Comparison of ENCODE assay signal across 9 mouse cellular contexts in genomic region chr7:132576891-132577290, GRCm38 (mm10). TPM values are rescaled to one million over a fixed set of nuclear protein-coding genes. Genes with fewer than 3 reads are reported as not detected.
DNase-seq lines count a peak whose midpoint lies in the region; ATAC-seq and TF ChIP-seq lines count a peak whose summit lies in the region.
"Had no signal": no experiment of that assay in that cellular context is flagged by ENCODE, and none has a peak within 500 bp of the region (broad histone marks: within the 10 kb centered on the region; RNA-seq: fewer than 3 reads in every experiment).

No protein-coding gene starts in this region.

- H3K36me3 ChIP-seq in forebrain, embryonic 11.5 days (ENCODE audit: control insufficient read depth, insufficient read depth, low read length), result no peaks in the 10 kb centered on the region
- H3K36me3 ChIP-seq in forebrain, embryonic 16.5 days (ENCODE audit: control insufficient read depth, insufficient read depth), result no peaks in the 10 kb centered on the region
- H3K36me3 ChIP-seq in lung, postnatal 0 days (ENCODE audit: insufficient read depth, low read length), result no peaks in the 10 kb centered on the region
- H3K36me3 ChIP-seq in limb, embryonic 12.5 days, result no peaks in the 10 kb centered on the region
- no peaks in the 10 kb centered on the region for H3K36me3 ChIP-seq in stomach, embryonic 16.5 days (ENCODE audit: control insufficient read depth, insufficient read depth, low read length)

- H3K4me3 ChIP-seq in forebrain, embryonic 11.5 days (ENCODE audit: low read depth, low read length), result no peak overlapping the region
- H3K4me3 ChIP-seq in forebrain, embryonic 16.5 days (replicated peaks; ENCODE audit: low read length), result no peak overlapping the region
- H3K4me3 ChIP-seq in lung, postnatal 0 days (ENCODE audit: low read depth, low read length), result no peak overlapping the region
- H3K4me3 ChIP-seq in limb, embryonic 12.5 days (replicated peaks), result no peak overlapping the region
- peak overlapping the region; percentile 39 for H3K4me3 ChIP-seq in stomach, embryonic 16.5 days (replicated peaks; ENCODE audit: low read length)

- no peak for DNase-seq in forebrain, embryonic 11.5 days (ENCODE audit: low spot score)
- DNase-seq in lung, postnatal 0 days (ENCODE audit: low spot score), result no peak
- no peak for DNase-seq in lung, postnatal 4 days
- DNase-seq in thymus, postnatal 0 days (ENCODE audit: low spot score), result no peak
- DNase-seq in ovary, postnatal 36 days (ENCODE audit: low spot score), result no peak

- no peak for ATAC-seq in forebrain, embryonic 11.5 days (replicated peaks; ENCODE audit: low FRiP score)
- ATAC-seq in forebrain, embryonic 16.5 days, result no peak
- ATAC-seq in lung, postnatal 0 days, result no peak
- no peak for ATAC-seq in limb, embryonic 12.5 days (ENCODE audit: insufficient number of reproducible peaks, insufficient read depth, low FRiP score, low TSS enrichment, low read depth)
- ATAC-seq in stomach, embryonic 16.5 days (ENCODE audit: insufficient read depth, low FRiP score), result no peak

- peak overlapping the region; percentile 48; the same call in 1 of the 2 replicates for H3K9ac ChIP-seq in forebrain, embryonic 11.5 days (ENCODE audit: low read length)
- no peak overlapping the region for H3K9ac ChIP-seq in forebrain, embryonic 16.5 days (replicated peaks; ENCODE audit: low read depth, low read length)
- no peak overlapping the region for H3K9ac ChIP-seq in lung, postnatal 0 days (replicated peaks; ENCODE audit: low read depth)
- no peak overlapping the region; the same call in 1 of the 2 replicates for H3K9ac ChIP-seq in limb, embryonic 12.5 days (replicated peaks)
- peak overlapping the region; percentile 74 for H3K9ac ChIP-seq in stomach, embryonic 16.5 days (ENCODE audit: low read length)

- 53% methylated on average over 4 of the region's 4 CpGs for WGBS in forebrain, embryonic 11.5 days
- 58% methylated on average over 4 of the region's 4 CpGs for WGBS in forebrain, embryonic 16.5 days
- 43% methylated on average over 4 of the region's 4 CpGs for WGBS in lung, postnatal 0 days
- 62% methylated on average over 4 of the region's 4 CpGs for WGBS in limb, embryonic 12.5 days
- 55% methylated on average over 4 of the region's 4 CpGs for WGBS in stomach, embryonic 16.5 days

- peaks cover 4% of the 10 kb centered on the region; the same call in 1 of the 2 replicates for H3K4me1 ChIP-seq in forebrain, embryonic 11.5 days (replicated peaks; ENCODE audit: control insufficient read depth, insufficient read depth, low read length)
- peaks cover 20% of the 10 kb centered on the region for H3K4me1 ChIP-seq in forebrain, embryonic 16.5 days (replicated peaks; ENCODE audit: control insufficient read depth, insufficient read depth, low read length)
- H3K4me1 ChIP-seq in lung, postnatal 0 days (ENCODE audit: insufficient read depth, low read depth, low read length), result peaks cover 7% of the 10 kb centered on the region; the same call in 1 of the 2 replicates
- peaks cover 22% of the 10 kb centered on the region for H3K4me1 ChIP-seq in limb, embryonic 12.5 days (replicated peaks)
- H3K4me1 ChIP-seq in stomach, embryonic 16.5 days (ENCODE audit: control insufficient read depth, insufficient read depth, low read length), result peaks cover 13% of the 10 kb centered on the region

- H3K27ac ChIP-seq in forebrain, embryonic 11.5 days (ENCODE audit: low read depth, low read length), result no peak overlapping the region
- H3K27ac ChIP-seq in forebrain, embryonic 16.5 days (ENCODE audit: low read length), result no peak overlapping the region
- no peak overlapping the region for H3K27ac ChIP-seq in lung, postnatal 0 days (ENCODE audit: low read length)
- no peak overlapping the region for H3K27ac ChIP-seq in limb, embryonic 12.5 days
- no peak overlapping the region; the same call in 1 of the 2 replicates for H3K27ac ChIP-seq in stomach, embryonic 16.5 days (ENCODE audit: low read length)

- no peak for TF ChIP-seq CTCF in lung, postnatal 0 days (IDR thresholded peaks at IDR 0.05)

- H3K27me3 ChIP-seq in forebrain, embryonic 11.5 days (ENCODE audit: control insufficient read depth, insufficient read depth, low read length), result peaks cover 5% of the 10 kb centered on the region; the same call in 1 of the 2 replicates
- no peaks in the 10 kb centered on the region for H3K27me3 ChIP-seq in forebrain, embryonic 16.5 days (replicated peaks; ENCODE audit: control insufficient read depth, insufficient read depth, low read length)
- H3K27me3 ChIP-seq in lung, postnatal 0 days (replicated peaks; ENCODE audit: insufficient read depth, low read length), result no peaks in the 10 kb centered on the region
- H3K27me3 ChIP-seq in limb, embryonic 12.5 days, result no peaks in the 10 kb centered on the region
- H3K27me3 ChIP-seq in stomach, embryonic 16.5 days (ENCODE audit: control insufficient read depth, insufficient read depth, low read length), result no peaks in the 10 kb centered on the region

- no peaks in the 10 kb centered on the region for H3K9me3 ChIP-seq in forebrain, embryonic 11.5 days (ENCODE audit: control insufficient read depth, low read length)
- no peaks in the 10 kb centered on the region for H3K9me3 ChIP-seq in forebrain, embryonic 16.5 days (ENCODE audit: control insufficient read depth, low read length)
- H3K9me3 ChIP-seq in lung, postnatal 0 days (ENCODE audit: low read length), result no peaks in the 10 kb centered on the region
- H3K9me3 ChIP-seq in limb, embryonic 12.5 days, result peaks cover 3% of the 10 kb centered on the region; the same call in 1 of the 2 replicates
- H3K9me3 ChIP-seq in stomach, embryonic 16.5 days (replicated peaks; ENCODE audit: control insufficient read depth, low read length), result no peaks in the 10 kb centered on the region

- peak overlapping the region; percentile 83; the same call in 1 of the 2 replicates for H3K4me2 ChIP-seq in forebrain, embryonic 11.5 days (ENCODE audit: low read depth, low read length, severe bottlenecking)
- no peak overlapping the region; the same call in 1 of the 2 replicates for H3K4me2 ChIP-seq in forebrain, embryonic 16.5 days (ENCODE audit: low read length)
- H3K4me2 ChIP-seq in lung, postnatal 0 days (replicated peaks; ENCODE audit: low read depth, low read length), result peak overlapping the region; percentile 74
- peak overlapping the region; percentile 69 for H3K4me2 ChIP-seq in limb, embryonic 12.5 days
- H3K4me2 ChIP-seq in stomach, embryonic 16.5 days (ENCODE audit: low read depth, low read length), result peak overlapping the region; percentile 67

- TF ChIP-seq EP300 in lung, postnatal 0 days (IDR thresholded peaks at IDR 0.05), result no peak

RNA-seq across cellular contexts. Expression of gene Oat, which starts 0.7 kb away (rescaled TPM):
- polyA plus RNA-seq in forebrain, embryonic 11.5 days (2014; fragmentation: Nextera tagmentation; extraction: Ambion mirVana), result 134 and 137 TPM in 2 replicates
- polyA plus RNA-seq in forebrain, embryonic 16.5 days (2015; fragmentation: Nextera tagmentation; extraction: Ambion mirVana), result 111 and 133 TPM in 2 replicates
- polyA plus RNA-seq in lung, postnatal 0 days (2015; fragmentation: Nextera tagmentation; extraction: Ambion mirVana), result 214 and 233 TPM in 2 replicates
- polyA plus RNA-seq in limb, embryonic 12.5 days (2016; fragmentation: Nextera tagmentation; extraction: Ambion mirVana), result 138 and 144 TPM in 2 replicates
- 356 and 377 TPM in 2 replicates for polyA plus RNA-seq in stomach, embryonic 16.5 days (2015; fragmentation: Nextera tagmentation; extraction: Ambion mirVana)
- polyA plus RNA-seq in thymus, postnatal 0 days (2015; fragmentation: Nextera tagmentation; extraction: Ambion mirVana), result 109 and 111 TPM in 2 replicates

RNA-seq across cellular contexts. Expression of gene Nkx1-2, which starts 22.5 kb away (rescaled TPM):
- polyA plus RNA-seq in forebrain, embryonic 11.5 days (2014; fragmentation: Nextera tagmentation; extraction: Ambion mirVana), result 0.36 TPM in 1 of 2 replicates, not detected in the other
- polyA plus RNA-seq in forebrain, embryonic 16.5 days (2015; fragmentation: Nextera tagmentation; extraction: Ambion mirVana), result 0.11 TPM in 1 of 2 replicates, not detected in the other
- polyA plus RNA-seq in lung, postnatal 0 days (2015; fragmentation: Nextera tagmentation; extraction: Ambion mirVana), result not detected in 2 replicates
- 0.10 TPM in 1 of 2 replicates, not detected in the other for polyA plus RNA-seq in limb, embryonic 12.5 days (2016; fragmentation: Nextera tagmentation; extraction: Ambion mirVana)
- not detected in 2 replicates for polyA plus RNA-seq in stomach, embryonic 16.5 days (2015; fragmentation: Nextera tagmentation; extraction: Ambion mirVana)
- polyA plus RNA-seq in thymus, postnatal 0 days (2015; fragmentation: Nextera tagmentation; extraction: Ambion mirVana), result 0.05 TPM in 1 of 2 replicates, not detected in the other
- polyA plus RNA-seq: macrophage had no signal

RNA-seq across cellular contexts. Expression of gene Lhpp, which starts 33.5 kb away (rescaled TPM):
- polyA plus RNA-seq in forebrain, embryonic 11.5 days (2014; fragmentation: Nextera tagmentation; extraction: Ambion mirVana), result 12.7 and 15.1 TPM in 2 replicates
- polyA plus RNA-seq in forebrain, embryonic 16.5 days (2015; fragmentation: Nextera tagmentation; extraction: Ambion mirVana), result 26.4 and 31.2 TPM in 2 replicates
- polyA plus RNA-seq in lung, postnatal 0 days (2015; fragmentation: Nextera tagmentation; extraction: Ambion mirVana), result 5.9 and 7.6 TPM in 2 replicates
- 16.8 and 22.5 TPM in 2 replicates for polyA plus RNA-seq in limb, embryonic 12.5 days (2016; fragmentation: Nextera tagmentation; extraction: Ambion mirVana)
- polyA plus RNA-seq in stomach, embryonic 16.5 days (2015; fragmentation: Nextera tagmentation; extraction: Ambion mirVana), result 12.7 and 13.5 TPM in 2 replicates
- 7.5 and 8.8 TPM in 2 replicates for polyA plus RNA-seq in thymus, postnatal 0 days (2015; fragmentation: Nextera tagmentation; extraction: Ambion mirVana)

Comparison
In these comparisons a context has a peak if more than half of its experiments do, and no peak if none do; other contexts are left out.
1. H3K9ac ChIP-seq: peak in forebrain, embryonic 11.5 days (single experiment) and stomach, embryonic 16.5 days (single experiment); none in forebrain, embryonic 16.5 days (single experiment), lung, postnatal 0 days (single experiment) and limb, embryonic 12.5 days (single experiment).